Mouse (Mus musculus) neural tube, embryonic 15.5 days (tissue): ENCODE data around the gene Hist1h4d. TPM values are rescaled to one million over a fixed set of nuclear protein-coding genes. Genes with fewer than 3 reads are reported as not detected.
"Not testable (repeated sequence)": the region's sequence is repeated elsewhere in the genome, so short reads cannot be mapped to it uniquely, and the experiment has no call there.

Experiments used
- ATAC-seq: fragments of 200-750 bp; cut with Nextera tagmentation; 2 replicates; pipeline ENCODE4 v1.8.0; 2017; ENCODE audit warnings: mild to moderate bottlenecking, moderate TSS enrichment, moderate library complexity; ENCODE audit not compliant: low FRiP score
- H3K27ac ChIP-seq: fragments of 300-500 bp; sonication (generic); replicated peaks from 2 replicates; pipeline ENCODE4 v1.5.1; 2015; ENCODE audit warnings: mild to moderate bottlenecking, inconsistent platforms
- H3K27me3 ChIP-seq: fragments of 300-500 bp; sonication (generic); replicated peaks from 2 replicates; pipeline ENCODE4 v1.6.1; 2015; ENCODE audit warnings: inconsistent platforms
- H3K36me3 ChIP-seq: fragments of 300-500 bp; sonication (generic); 2 replicates; pipeline ENCODE4 v1.6.1; 2015; ENCODE audit warnings: inconsistent platforms
- H3K4me1 ChIP-seq: fragments of 300-500 bp; sonication (generic); 2 replicates; pipeline ENCODE4 v1.6.1; 2015; ENCODE audit warnings: inconsistent platforms
- H3K4me2 ChIP-seq: fragments of 300-500 bp; sonication (generic); 2 replicates; pipeline ENCODE4 v1.6.1; 2015; ENCODE audit warnings: inconsistent platforms, mild to moderate bottlenecking, moderate library complexity
- H3K4me3 ChIP-seq: fragments of 300-500 bp; sonication (generic); replicated peaks from 2 replicates; pipeline ENCODE4 v1.5.1; 2015; ENCODE audit warnings: mild to moderate bottlenecking, inconsistent platforms
- H3K9ac ChIP-seq: fragments of 300-500 bp; sonication (generic); replicated peaks from 2 replicates; pipeline ENCODE4 v1.6.1; 2015; ENCODE audit warnings: mild to moderate bottlenecking, inconsistent platforms
- H3K9me3 ChIP-seq: fragments of 300-500 bp; sonication (generic); replicated peaks from 2 replicates; pipeline ENCODE4 v1.6.1; 2016; ENCODE audit warnings: inconsistent platforms
- whole genome bisulfite sequencing: fragments of 180-500 bp; shearing (Covaris S2); methylation state at CpG from one replicate; pipeline ENCODE4 v1.1.7; 2015; ENCODE audit warnings: mixed read lengths; 5-methylcytosine and 5-hydroxymethylcytosine counted together
- microRNA-seq: library from miRNA; unstranded; fragments of <30 nt; microRNA quantifications from one replicate; pipeline ENCODE4, GENCODE M21; 2017
- polyA plus RNA-seq: library from polyadenylated mRNA; unstranded; fragments of >200 nt; fragmentation: Nextera tagmentation; extraction: Ambion mirVana; gene quantifications from 2 replicates; pipeline ENCODE4 v1.2.1, GENCODE M21; 2015

Hist1h4d gene
- polyA plus RNA-seq, 1 experiment from 2014 or later = 31.8 TPM

DNA sequence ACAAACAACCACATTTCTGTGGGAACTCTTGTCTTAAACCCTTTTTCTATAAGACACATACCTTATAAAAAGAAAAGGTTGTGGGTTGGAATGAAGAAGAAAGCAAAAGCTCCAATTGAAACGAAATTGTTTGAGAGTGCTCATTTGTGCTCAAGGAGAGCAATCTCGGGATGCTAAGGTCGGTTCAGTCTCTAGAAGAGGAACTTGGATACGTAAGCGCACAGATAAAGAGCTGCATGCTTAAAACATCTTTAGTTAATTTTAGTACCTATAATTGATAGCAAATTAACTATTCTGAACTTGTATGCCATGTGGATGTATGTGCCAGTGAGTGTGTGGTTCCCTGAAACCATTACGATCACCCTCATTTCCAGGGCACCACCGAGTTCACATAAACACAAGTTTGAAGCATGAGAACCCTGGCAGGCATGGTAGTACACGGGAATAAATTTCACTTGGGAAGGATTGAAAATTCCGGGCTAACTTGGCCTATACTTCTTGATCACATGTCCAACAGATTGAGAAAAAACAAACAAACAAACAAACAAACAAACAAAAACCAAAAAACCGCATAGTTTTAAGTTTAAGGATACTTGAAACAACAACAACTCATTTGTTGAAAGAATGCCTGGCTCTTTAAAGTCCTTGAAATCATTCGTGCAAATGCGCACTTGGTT, 38.8 kb downstream of the Hist1h4d start:
- H3K4me2 ChIP-seq = peak overlapping the region; percentile 99
- no peaks in the 10 kb centered on the region for H3K9me3 ChIP-seq
- H3K36me3 ChIP-seq = no peaks in the 10 kb centered on the region
- no peaks in the 10 kb centered on the region for H3K27me3 ChIP-seq
- H3K9ac ChIP-seq = peak overlapping the region; percentile 68
- no peak for ATAC-seq
- peaks cover 26% of the 10 kb centered on the region for H3K4me1 ChIP-seq
- peak overlapping the region; percentile 58 for H3K4me3 ChIP-seq
- peak overlapping the region; percentile 95 for H3K27ac ChIP-seq
- 47% methylated on average over 12 of the region's 12 CpGs for WGBS

DNA sequence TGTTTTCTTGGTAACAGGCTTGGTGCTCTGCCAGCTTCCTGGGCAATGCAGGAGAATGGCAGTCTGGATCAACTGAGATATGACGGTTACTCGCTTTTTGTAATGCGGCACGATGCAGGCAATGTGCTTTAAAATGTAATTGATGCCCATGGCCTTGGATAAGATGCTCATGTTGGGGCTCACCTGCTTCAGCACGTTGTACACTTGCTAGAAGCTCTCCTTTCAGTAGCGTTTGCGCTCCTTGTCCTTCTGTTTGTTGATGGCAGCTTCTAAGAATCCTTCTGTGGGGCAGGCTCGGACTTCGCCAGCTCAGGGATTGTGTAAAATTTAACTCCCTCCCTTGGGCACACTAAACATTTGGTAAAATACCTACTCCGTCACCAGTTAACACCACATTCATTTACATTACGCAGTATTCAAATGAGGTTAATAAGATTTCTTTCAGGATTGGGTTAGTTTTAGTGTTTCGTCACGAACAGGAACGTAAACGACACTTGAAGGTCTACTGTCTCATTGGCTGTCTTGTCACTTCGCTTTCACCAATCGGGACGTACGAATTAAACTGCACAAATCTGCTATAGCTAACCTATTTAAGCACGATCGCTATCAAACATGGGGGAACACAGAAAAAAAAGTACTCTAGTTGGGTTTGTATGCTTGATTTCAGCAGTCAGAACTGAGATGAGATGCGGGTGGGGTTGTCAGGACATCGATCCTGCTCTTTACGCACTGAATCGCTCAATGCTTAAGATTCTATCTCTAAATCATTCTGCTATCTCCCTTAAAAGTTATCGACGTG, 39.5 kb downstream of the Hist1h4d start, which contains the start of gene Hist1h2be:
Hist1h2be (minus strand) TSS at position 392 of the 799 bp plus-strand sequence.
- no peaks in the 10 kb centered on the region for H3K9me3 ChIP-seq
- no peaks in the 10 kb centered on the region for H3K27me3 ChIP-seq
- WGBS = under 1% methylated on average over 27 of the region's 27 CpGs
- peaks cover 26% of the 10 kb centered on the region for H3K4me1 ChIP-seq
- ATAC-seq = peak; percentile 94
- H3K4me3 ChIP-seq = peak within 1 kb of the TSS; percentile 58
- H3K36me3 ChIP-seq = no peaks in the 10 kb centered on the region
- H3K9ac ChIP-seq = peak within 1 kb of the TSS; percentile 77
- peak within 1 kb of the TSS; percentile 95 for H3K27ac ChIP-seq
- peak within 1 kb of the TSS; percentile 99 for H3K4me2 ChIP-seq

DNA sequence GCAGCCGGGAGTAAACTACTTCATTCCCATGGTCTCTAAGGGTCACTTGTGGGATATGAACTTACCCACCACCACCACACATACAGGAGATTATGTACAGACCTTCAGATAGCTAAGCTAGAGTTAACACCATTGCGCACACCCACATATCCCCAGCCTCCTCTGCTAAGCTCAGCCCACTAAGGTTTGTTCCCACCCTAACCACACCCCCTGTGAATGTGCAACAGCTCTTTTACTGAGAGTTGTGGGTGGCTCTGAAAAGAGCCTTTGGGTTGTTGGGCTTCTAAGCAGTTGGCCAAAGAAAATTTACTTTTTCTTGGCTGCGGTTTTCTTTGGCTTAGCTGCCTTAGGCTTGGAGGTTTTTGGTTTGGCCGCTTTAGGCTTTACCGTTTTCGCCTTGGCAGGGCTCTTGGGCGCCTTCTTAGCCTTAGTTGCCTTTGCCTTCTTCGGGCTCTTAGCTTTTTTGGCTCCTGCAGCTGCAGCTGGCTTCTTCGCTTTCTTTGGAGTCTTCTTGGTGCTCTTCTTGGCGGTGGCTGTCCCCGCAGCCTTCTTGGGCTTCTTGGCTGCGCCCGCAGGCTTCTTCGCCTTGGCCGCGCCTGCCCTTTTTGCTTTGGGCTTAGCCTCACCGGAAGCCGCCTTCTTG, 40.3 kb downstream of the Hist1h4d start:
- H3K27ac ChIP-seq = peak overlapping the region; percentile 95
- no peaks in the 10 kb centered on the region for H3K9me3 ChIP-seq
- no peaks in the 10 kb centered on the region for H3K27me3 ChIP-seq
- peak overlapping the region; percentile 58 for H3K4me3 ChIP-seq
- WGBS = under 1% methylated on average over 18 of the region's 18 CpGs
- peak overlapping the region; percentile 77 for H3K9ac ChIP-seq
- H3K36me3 ChIP-seq = no peaks in the 10 kb centered on the region
- ATAC-seq = peak; percentile 90
- peak overlapping the region; percentile 99 for H3K4me2 ChIP-seq
- H3K4me1 ChIP-seq = peaks cover 26% of the 10 kb centered on the region

DNA sequence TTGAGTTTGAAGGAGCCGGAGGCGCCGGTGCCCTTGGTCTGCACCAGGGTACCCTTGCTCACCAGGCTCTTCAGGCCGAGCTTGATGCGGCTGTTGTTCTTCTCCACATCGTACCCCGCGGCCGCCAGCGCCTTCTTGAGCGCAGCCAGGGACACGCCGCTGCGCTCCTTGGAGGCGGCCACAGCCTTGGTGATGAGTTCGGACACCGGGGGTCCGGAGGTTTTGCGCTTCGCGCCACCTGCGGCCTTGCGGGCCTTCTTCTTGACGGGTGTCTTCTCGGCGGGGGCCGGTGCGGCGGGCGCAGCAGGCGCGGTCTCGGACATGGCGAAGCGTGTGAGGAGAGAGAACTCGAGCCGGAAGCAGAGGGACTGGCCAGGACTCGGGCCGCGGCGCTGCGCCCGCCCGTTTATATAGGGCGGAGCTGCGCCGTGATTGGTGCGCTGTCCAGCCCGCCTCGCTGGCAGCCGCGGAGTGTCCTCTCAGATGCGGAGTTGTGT, 40.8 kb downstream of the Hist1h4d start, which contains the start of gene Hist1h1e:
Hist1h1e (minus strand) TSS at position 384 of the 497 bp plus-strand sequence.
- peak; percentile 91 for ATAC-seq
- H3K27ac ChIP-seq = peak within 1 kb of the TSS; percentile 95
- H3K4me2 ChIP-seq = peak within 1 kb of the TSS; percentile 99
- peak within 1 kb of the TSS; percentile 77 for H3K9ac ChIP-seq
- under 1% methylated on average over 53 of the region's 53 CpGs for WGBS
- H3K27me3 ChIP-seq, H3K36me3 ChIP-seq, H3K9me3 ChIP-seq: not testable (repeated sequence)
- peak within 1 kb of the TSS; percentile 58 for H3K4me3 ChIP-seq
- H3K4me1 ChIP-seq = peaks cover 26% of the 10 kb centered on the region

DNA sequence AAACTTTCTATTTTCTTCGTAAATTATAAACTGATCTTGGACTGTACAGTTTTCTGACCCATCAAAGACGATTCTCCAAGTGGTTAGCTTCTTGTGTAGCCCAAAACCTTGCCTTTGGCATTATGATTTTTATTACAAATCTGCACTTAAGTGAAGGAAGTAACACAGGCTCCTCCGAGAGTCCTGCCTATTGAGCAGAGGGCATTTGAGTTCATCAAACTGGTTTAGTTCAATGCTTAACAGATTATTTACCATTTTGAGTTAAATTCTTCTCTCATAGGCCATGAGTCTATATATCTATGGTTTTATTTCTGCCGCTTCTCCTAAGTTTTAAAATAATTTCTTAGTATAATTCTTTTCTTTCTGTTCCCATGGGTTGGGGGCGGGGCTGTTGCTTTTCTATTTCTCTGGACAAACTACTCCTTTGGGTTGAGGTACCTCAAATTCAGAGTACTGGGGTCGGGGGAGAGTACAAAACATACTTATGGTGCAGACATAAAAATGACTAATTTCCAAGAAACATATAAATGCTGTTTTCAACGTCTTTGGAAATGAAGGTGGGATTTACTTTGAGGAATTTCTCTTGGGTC, 41.6 kb downstream of the Hist1h4d start:
- no peaks in the 10 kb centered on the region for H3K9me3 ChIP-seq
- no peaks in the 10 kb centered on the region for H3K27me3 ChIP-seq
- H3K27ac ChIP-seq = peak overlapping the region; percentile 95
- H3K4me1 ChIP-seq = peaks cover 26% of the 10 kb centered on the region
- WGBS = 26% methylated on average over 7 of the region's 7 CpGs
- peak overlapping the region; percentile 58 for H3K4me3 ChIP-seq
- peak overlapping the region; percentile 37; the same call in 1 of the 2 replicates for H3K9ac ChIP-seq
- peak overlapping the region; percentile 99 for H3K4me2 ChIP-seq
- ATAC-seq = no peak
- H3K36me3 ChIP-seq = no peaks in the 10 kb centered on the region

DNA sequence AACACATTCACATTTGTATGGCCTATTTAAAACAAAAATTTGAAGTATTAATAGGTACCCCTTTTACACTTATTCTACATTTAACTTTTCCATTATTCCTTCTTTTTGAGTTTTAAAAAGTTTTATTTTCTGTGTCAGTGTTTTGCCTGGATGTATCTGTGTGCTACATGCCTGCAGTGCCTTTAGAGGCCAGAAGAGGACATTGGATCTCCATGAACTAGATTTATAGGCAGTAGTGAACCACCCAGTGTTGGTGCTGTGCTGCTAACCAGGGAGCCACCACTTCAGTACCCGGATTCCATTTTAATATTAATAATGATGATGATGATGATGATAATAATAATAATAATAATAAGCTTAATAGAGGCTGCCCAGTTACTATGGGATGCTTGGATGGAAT, 49.3 kb downstream of the Hist1h4d start:
- H3K27me3 ChIP-seq = no peaks in the 10 kb centered on the region
- H3K4me3 ChIP-seq = no peak overlapping the region
- 34% methylated on average over 1 of the region's 1 CpGs for WGBS
- H3K9ac ChIP-seq = no peak overlapping the region
- no peak overlapping the region for H3K4me2 ChIP-seq
- ATAC-seq = no peak
- no peak overlapping the region for H3K27ac ChIP-seq
- no peaks in the 10 kb centered on the region for H3K36me3 ChIP-seq
- no peaks in the 10 kb centered on the region for H3K4me1 ChIP-seq
- no peaks in the 10 kb centered on the region for H3K9me3 ChIP-seq

Small RNA genes within 50 kb of the gene (microRNA-seq; reads per million reads assigned to microRNA genes)
- not detected for gene Gm44297
- not detected for gene Gm44359
- gene Gm44394 = not detected

Other genes with a start within 250 kb of the Hist1h4d start
- 46.2 and 49.0 TPM in 2 replicates for gene Zfp322a, start 212.4 kb upstream of the Hist1h4d start, polyA plus RNA-seq
- gene Abt1, start 157.7 kb upstream of the Hist1h4d start, polyA plus RNA-seq = 9.3 and 10.3 TPM in 2 replicates
- gene Btn1a1, start 115.7 kb upstream of the Hist1h4d start, polyA plus RNA-seq = 0.15 TPM in 1 of 2 replicates, not detected in the other
- 0.14 and 0.22 TPM in 2 replicates for gene Btn2a2, start 92.7 kb upstream of the Hist1h4d start, polyA plus RNA-seq
- gene Hist1h4h, start 50.5 kb upstream of the Hist1h4d start, polyA plus RNA-seq = 1.5 and 4.5 TPM in 2 replicates
- gene Hist1h2af, start 47.7 kb upstream of the Hist1h4d start, polyA plus RNA-seq = 0.77 TPM in 1 of 2 replicates, not detected in the other
- 0.51 and 0.64 TPM in 2 replicates for gene Hist1h3g, start 46.2 kb upstream of the Hist1h4d start, polyA plus RNA-seq
- 0.22 and 0.51 TPM in 2 replicates for gene Hist1h2bh, start 38.2 kb upstream of the Hist1h4d start, polyA plus RNA-seq
- gene Hist1h3f, start 37.5 kb upstream of the Hist1h4d start, polyA plus RNA-seq = not detected in 2 replicates
- gene Hist1h4f, start 29.9 kb upstream of the Hist1h4d start, polyA plus RNA-seq = not detected in 2 replicates
- gene Hist1h1d, start 28.3 kb upstream of the Hist1h4d start, polyA plus RNA-seq = 0.09 and 0.13 TPM in 2 replicates
- 1.1 and 1.7 TPM in 2 replicates for gene Hist1h3e, start 19.2 kb upstream of the Hist1h4d start, polyA plus RNA-seq
- gene Hist1h2ae, start 10.4 kb upstream of the Hist1h4d start, polyA plus RNA-seq = 12.5 and 25.5 TPM in 2 replicates
- 2.2 and 2.9 TPM in 2 replicates for gene Hist1h2bg, start 10.2 kb upstream of the Hist1h4d start, polyA plus RNA-seq
- 2.7 TPM in 1 of 2 replicates, not detected in the other for gene Hist1h2bf, start 7.4 kb upstream of the Hist1h4d start, polyA plus RNA-seq
- 0.97 TPM in 1 of 2 replicates, not detected in the other for gene Hist1h2ad, start 7.2 kb upstream of the Hist1h4d start, polyA plus RNA-seq
- 0.88 and 2.0 TPM in 2 replicates for gene Hist1h3d, start 5.8 kb upstream of the Hist1h4d start, polyA plus RNA-seq
- 1.7 and 2.0 TPM in 2 replicates for gene Hist1h2be, start 39.5 kb downstream of the Hist1h4d start, polyA plus RNA-seq
- 4.3 and 7.0 TPM in 2 replicates for gene Hist1h1e, start 41.0 kb downstream of the Hist1h4d start, polyA plus RNA-seq
- 0.26 and 0.54 TPM in 2 replicates for gene Hist1h2ac, start 102.3 kb downstream of the Hist1h4d start, polyA plus RNA-seq
- gene Hist1h2bc, start 102.6 kb downstream of the Hist1h4d start, polyA plus RNA-seq = 18.4 and 26.8 TPM in 2 replicates
- not detected in 2 replicates for gene Hist1h1t, start 114.2 kb downstream of the Hist1h4d start, polyA plus RNA-seq
- 2.7 and 2.8 TPM in 2 replicates for gene Hist1h4c, start 116.9 kb downstream of the Hist1h4d start, polyA plus RNA-seq
- gene Hfe, start 129.3 kb downstream of the Hist1h4d start, polyA plus RNA-seq = 3.7 and 4.6 TPM in 2 replicates
- 7.4 and 13.8 TPM in 2 replicates for gene Hist1h1c, start 157.2 kb downstream of the Hist1h4d start, polyA plus RNA-seq
- 0.78 and 2.4 TPM in 2 replicates for gene Hist1h3c, start 164.0 kb downstream of the Hist1h4d start, polyA plus RNA-seq
- gene Hist1h2bb, start 165.1 kb downstream of the Hist1h4d start, polyA plus RNA-seq = 0.83 TPM in 1 of 2 replicates, not detected in the other
- 3.0 and 12.1 TPM in 2 replicates for gene Hist1h2ab, start 169.5 kb downstream of the Hist1h4d start, polyA plus RNA-seq
- 1.2 and 2.0 TPM in 2 replicates for gene Hist1h3b, start 170.7 kb downstream of the Hist1h4d start, polyA plus RNA-seq
- gene Hist1h4b, start 175.4 kb downstream of the Hist1h4d start, polyA plus RNA-seq = 1.0 and 2.6 TPM in 2 replicates
- gene Hist1h4a, start 179.6 kb downstream of the Hist1h4d start, polyA plus RNA-seq = not detected in 2 replicates
- 1.4 and 2.3 TPM in 2 replicates for gene Hist1h3a, start 180.8 kb downstream of the Hist1h4d start, polyA plus RNA-seq
- gene Hist1h1a, start 182.1 kb downstream of the Hist1h4d start, polyA plus RNA-seq = 0.44 and 0.60 TPM in 2 replicates
- gene Trim38, start 188.3 kb downstream of the Hist1h4d start, polyA plus RNA-seq = 0.09 TPM in 1 of 2 replicates, not detected in the other
- not detected in 2 replicates for gene Slc17a2, start 225.4 kb downstream of the Hist1h4d start, polyA plus RNA-seq